Mouse (Mus musculus) kidney, embryonic 14.5 days (tissue): ENCODE results near the gene Mrps7. TPM values are rescaled to one million over a fixed set of nuclear protein-coding genes. Genes with fewer than 3 reads are reported as not detected.

ENCODE experiments used
- ATAC-seq: fragments of 200-750 bp; cut with Nextera tagmentation; 2 replicates; pipeline ENCODE4 v1.8.0; 2017; ENCODE audit warnings: moderate number of reproducible peaks, mild to moderate bottlenecking, moderate TSS enrichment, moderate library complexity; ENCODE audit not compliant: low FRiP score, low TSS enrichment
- H3K27ac ChIP-seq: fragments of 300-500 bp; sonication (generic); 2 replicates; pipeline ENCODE4 v1.5.1; 2014; ENCODE audit warnings: low read depth, mild to moderate bottlenecking, low read length, moderate library complexity, mixed read lengths
- H3K27me3 ChIP-seq: fragments of 300-500 bp; sonication (generic); 2 replicates; pipeline ENCODE4 v1.6.1; 2014; ENCODE audit warnings: mild to moderate bottlenecking, low read length; ENCODE audit not compliant: control insufficient read depth, insufficient read depth
- H3K36me3 ChIP-seq: fragments of 300-500 bp; sonication (generic); 2 replicates; pipeline ENCODE4 v1.6.1; 2014; ENCODE audit warnings: low read length, mixed read lengths; ENCODE audit not compliant: control insufficient read depth, insufficient read depth
- H3K4me1 ChIP-seq: fragments of 300-500 bp; sonication (generic); 2 replicates; pipeline ENCODE4 v1.6.1; 2014; ENCODE audit warnings: low read length, mixed read lengths; ENCODE audit not compliant: control insufficient read depth, insufficient read depth
- H3K4me2 ChIP-seq: fragments of 300-500 bp; sonication (generic); replicated peaks from 2 replicates; pipeline ENCODE4 v1.6.1; 2014; ENCODE audit warnings: low read depth, mild to moderate bottlenecking, low read length
- H3K4me3 ChIP-seq: fragments of 300-500 bp; sonication (generic); 2 replicates; pipeline ENCODE4 v1.5.1; 2014; ENCODE audit warnings: mild to moderate bottlenecking, low read length
- H3K9ac ChIP-seq: fragments of 300-500 bp; sonication (generic); 2 replicates; pipeline ENCODE4 v1.6.1; 2014; ENCODE audit warnings: low read depth, mild to moderate bottlenecking, low read length, moderate library complexity
- H3K9me3 ChIP-seq: fragments of 300-500 bp; sonication (generic); 2 replicates; pipeline ENCODE4 v1.6.1; 2016; ENCODE audit warnings: low read length; ENCODE audit not compliant: control insufficient read depth
- WGBS: fragments of 180-500 bp; shearing (Covaris S2); extraction: QIAGEN DNeasy Blood & Tissue Kit; methylation state at CpG from one replicate; pipeline ENCODE4 v1.1.7; 2014; 5-methylcytosine and 5-hydroxymethylcytosine counted together
- polyA plus RNA-seq: library from polyadenylated mRNA; unstranded; fragments of >200 nt; fragmentation: Nextera tagmentation; extraction: Ambion mirVana; gene quantifications from 2 replicates; pipeline ENCODE4 v1.2.1, GENCODE M21; 2014

The Mrps7 gene
- polyA plus RNA-seq, 1 experiment from 2014 or later: 100 TPM

- Histone ChIP-seq H3K9ac (no peak overlapping the region), H3K27me3 (no peaks in the 10 kb centered on the region), H3K36me3 (peaks cover 45% of the 10 kb centered on the region), H3K4me2 (no peak overlapping the region), H3K4me3 (no peak overlapping the region), H3K9me3 (no peaks in the 10 kb centered on the region), H3K4me1 (peaks cover 5% of the 10 kb centered on the region; the same call in 1 of the 2 replicates), H3K27ac (no peak overlapping the region)
- WGBS: 97% methylated on average over 7 of the region's 7 CpGs
- ATAC-seq: no peak
Observed at GRCm38 (mm10) chr11:115619949-115620348, 16.2 kb downstream of the Mrps7 start.

- 77% methylated on average over 9 of the region's 9 CpGs for WGBS
- H3K9ac ChIP-seq: no peak overlapping the region
- no peaks in the 10 kb centered on the region for H3K9me3 ChIP-seq
- H3K27ac ChIP-seq: no peak overlapping the region
- H3K4me1 ChIP-seq: peaks cover 8% of the 10 kb centered on the region
- H3K27me3 ChIP-seq: no peaks in the 10 kb centered on the region
- H3K4me3 ChIP-seq: no peak overlapping the region
- no peak overlapping the region for H3K4me2 ChIP-seq
- no peak for ATAC-seq
- H3K36me3 ChIP-seq: peaks cover 35% of the 10 kb centered on the region
Observed at GRCm38 (mm10) chr11:115623487-115624070, 19.9 kb downstream of the Mrps7 start.

GRCm38 (mm10) chr11:115625877-115626276 lies 22.2 kb downstream of the Mrps7 start:
- H3K9me3 ChIP-seq: no peaks in the 10 kb centered on the region
- H3K27ac ChIP-seq: peak overlapping the region; percentile 42; the same call in 1 of the 2 replicates
- no peak overlapping the region; the same call in 1 of the 2 replicates for H3K9ac ChIP-seq
- 0 out of 2 replicates have a peak overlapping the region, but pooled peaks have one; percentile 8 for H3K4me2 ChIP-seq
- peaks cover 8% of the 10 kb centered on the region for H3K4me1 ChIP-seq
- WGBS: 44% methylated on average over 9 of the region's 9 CpGs
- no peaks in the 10 kb centered on the region for H3K27me3 ChIP-seq
- no peak for ATAC-seq
- H3K36me3 ChIP-seq: peaks cover 25% of the 10 kb centered on the region
- no peak overlapping the region for H3K4me3 ChIP-seq

- H3K36me3 ChIP-seq: peaks cover 17% of the 10 kb centered on the region
Observed at GRCm38 (mm10) chr11:115626824-115627616, 23.3 kb downstream of the Mrps7 start.

GRCm38 (mm10) chr11:115627705-115628464 lies 24.2 kb downstream of the Mrps7 start, which contains the start of gene Slc25a19:
Gene Slc25a19, minus strand, starts transcription at chr11:115628295.
- Histone ChIP-seq H3K4me1 (peaks cover 8% of the 10 kb centered on the region), H3K27ac (no peak within 1 kb of the TSS), H3K4me3 (peak within 1 kb of the TSS; percentile 83), H3K4me2 (peak within 1 kb of the TSS; percentile 93), H3K36me3 (peaks cover 8% of the 10 kb centered on the region; the same call in 1 of the 2 replicates), H3K9ac (peak within 1 kb of the TSS; percentile 74), H3K27me3 (no peaks in the 10 kb centered on the region), H3K9me3 (no peaks in the 10 kb centered on the region)
- ATAC-seq: peak; percentile 98
- WGBS: under 1% methylated on average over 47 of the region's 47 CpGs

More at GRCm38 (mm10) chr11:115626824-115627616, 23.3 kb downstream of the Mrps7 start:
- H3K9me3 ChIP-seq: no peaks in the 10 kb centered on the region
- peak overlapping the region; percentile 83 for H3K4me3 ChIP-seq
- H3K27ac ChIP-seq: no peak overlapping the region
- H3K4me1 ChIP-seq: peaks cover 8% of the 10 kb centered on the region
- H3K4me2 ChIP-seq: peak overlapping the region; percentile 93
- WGBS: 43% methylated on average over 11 of the region's 11 CpGs
- H3K9ac ChIP-seq: peak overlapping the region; percentile 74
- ATAC-seq: no peak
- no peaks in the 10 kb centered on the region for H3K27me3 ChIP-seq

- H3K9ac ChIP-seq: peak overlapping the region; percentile 45; the same call in 1 of the 2 replicates
- H3K27ac ChIP-seq: no peak overlapping the region
- 53% methylated on average over 13 of the region's 13 CpGs for WGBS
- H3K9me3 ChIP-seq: no peaks in the 10 kb centered on the region
- ATAC-seq: peak; percentile 8
- H3K4me3 ChIP-seq: peak overlapping the region; percentile 83
- H3K4me1 ChIP-seq: peaks cover 8% of the 10 kb centered on the region
- H3K27me3 ChIP-seq: no peaks in the 10 kb centered on the region
- peak overlapping the region; percentile 34 for H3K4me2 ChIP-seq
- 0 out of 2 replicates have a peak, but pooled peaks cover 3% of the 10 kb centered on the region for H3K36me3 ChIP-seq
Observed at GRCm38 (mm10) chr11:115628465-115629101, 24.9 kb downstream of the Mrps7 start.

GRCm38 (mm10) chr11:115629734-115630531 lies 26.2 kb downstream of the Mrps7 start:
- H3K4me1 ChIP-seq: peaks cover 8% of the 10 kb centered on the region
- no peak overlapping the region for H3K9ac ChIP-seq
- H3K27me3 ChIP-seq: no peaks in the 10 kb centered on the region
- no peak overlapping the region for H3K4me2 ChIP-seq
- no peak overlapping the region for H3K4me3 ChIP-seq
- 85% methylated on average over 13 of the region's 13 CpGs for WGBS
- no peak overlapping the region for H3K27ac ChIP-seq
- H3K36me3 ChIP-seq: no peaks in the 10 kb centered on the region
- no peak for ATAC-seq
- no peaks in the 10 kb centered on the region for H3K9me3 ChIP-seq
